Mouse (Mus musculus) megakaryocyte progenitor cell, adult 5-6 weeks (primary cell): Measurements from ENCODE around the gene Enox2. TPM values are rescaled to one million over a fixed set of nuclear protein-coding genes. Genes with fewer than 3 reads are reported as not detected.
"Not testable (repeated sequence)": the region's sequence is repeated elsewhere in the genome, so short reads cannot be mapped to it uniquely, and the experiment has no call there.

ENCODE experiments used
- ATAC-seq: replicated peaks from 2 replicates; pipeline ENCODE4 v1.8.0; 2016; ENCODE audit warnings: mild to moderate bottlenecking, moderate TSS enrichment, inconsistent platforms; ENCODE audit not compliant: poor library complexity
- total RNA-seq, 2 experiments: library from RNA; stranded (forward) in 1 of 2; stranded (reverse) in 1 of 2; fragments of 157-497, 149-512 nt in 1 of 2; fragments of 200-1000 nt in 1 of 2; gene quantifications; 2 replicates each; pipeline versions ENCODE4 v1.2.3 to v1.2.4; 2015 to 2017

Enox2 gene
- 6.3 and 9.0 TPM in 2 replicates for total RNA-seq (2015)
- 14.4 and 16.4 TPM in 2 replicates for total RNA-seq (2017)

- peak; percentile 100 for ATAC-seq
Measured at GRCm38 (mm10) chrX:49287700-49288563, at the start of gene Enox2. TSS of gene Enox2 (minus strand) at chrX:49288259.

GRCm38 (mm10) chrX:49309496-49309895 lies 21.4 kb upstream of the Enox2 start:
- ATAC-seq = peak; percentile 57; the same call in 1 of the 2 replicates

DNA sequence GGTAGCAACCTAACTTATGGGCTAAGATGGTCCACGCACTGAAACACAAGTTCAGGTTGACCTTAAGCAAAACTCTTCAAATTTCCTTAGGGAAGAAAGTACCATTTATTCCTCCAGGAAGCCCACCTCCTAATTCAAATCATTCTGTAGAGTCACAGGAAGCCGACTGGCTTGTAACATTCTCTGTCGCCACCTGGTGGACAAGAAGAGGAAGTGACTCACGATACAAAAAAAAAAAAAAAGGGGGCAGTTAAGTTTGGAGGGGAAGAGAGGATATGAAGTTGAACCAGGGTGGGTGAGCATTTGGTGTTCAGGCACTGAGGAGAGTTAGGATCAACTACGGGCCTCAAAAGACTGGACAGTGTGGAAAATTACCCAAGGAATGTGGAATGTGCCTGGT lies 18.6 kb upstream of the Enox2 start:
- 0 out of 2 replicates have a peak, but pooled peaks have one; percentile 44 for ATAC-seq

- no peak for ATAC-seq
Measured at GRCm38 (mm10) chrX:49279918-49280586, 8.0 kb downstream of the Enox2 start.

GRCm38 (mm10) chrX:49273487-49274042 lies 14.5 kb downstream of the Enox2 start:
- ATAC-seq = no peak

- no peak for ATAC-seq
Measured at GRCm38 (mm10) chrX:49250816-49251215, 37.2 kb downstream of the Enox2 start.

GRCm38 (mm10) chrX:49225792-49226426 lies 62.1 kb downstream of the Enox2 start:
- ATAC-seq = no peak

- ATAC-seq = no peak
Measured at GRCm38 (mm10) chrX:49216422-49216821, 71.6 kb downstream of the Enox2 start.

DNA sequence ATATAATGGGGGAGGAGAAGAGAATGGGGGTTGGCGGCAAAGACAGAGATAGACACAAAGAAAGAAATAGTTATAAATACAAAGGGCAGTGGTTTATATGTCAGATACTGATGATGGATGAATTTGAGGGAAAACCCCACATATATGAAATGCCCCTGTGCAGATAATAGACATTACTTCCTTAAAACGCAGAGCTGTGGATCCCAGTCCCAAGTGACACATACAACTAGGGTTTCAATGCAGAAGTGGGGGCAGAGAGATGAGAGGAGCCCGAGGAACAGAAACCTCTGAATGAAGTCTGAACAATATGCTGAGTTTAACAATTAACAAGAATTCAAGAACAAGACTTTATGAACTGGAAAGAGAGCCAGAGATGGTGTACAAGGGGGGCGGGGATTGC lies 91.7 kb downstream of the Enox2 start:
- ATAC-seq = peak; percentile 55

- ATAC-seq = no peak
Measured at GRCm38 (mm10) chrX:49181136-49181535, 106.9 kb downstream of the Enox2 start.

DNA sequence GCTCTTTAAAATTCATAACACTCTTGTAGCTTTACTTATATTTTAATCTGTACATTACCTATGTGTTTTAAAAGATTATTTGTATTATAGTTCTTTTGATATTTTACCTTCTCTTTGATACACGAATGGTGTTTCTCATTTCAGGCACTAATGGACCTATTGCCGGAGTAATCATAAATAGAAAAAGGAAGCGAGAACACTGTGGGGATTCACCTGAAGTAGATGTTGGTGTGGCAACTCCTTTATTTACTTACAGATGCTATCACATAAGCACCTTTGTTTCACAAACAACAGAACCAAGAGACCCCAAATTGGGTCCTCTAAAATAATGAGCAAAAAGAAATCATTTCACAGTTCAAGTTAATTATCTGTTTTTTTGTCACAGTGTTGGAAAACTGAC lies 109.4 kb downstream of the Enox2 start:
- no peak for ATAC-seq

GRCm38 (mm10) chrX:49154280-49154679 lies 133.8 kb downstream of the Enox2 start:
- ATAC-seq = no peak

- ATAC-seq = no peak
Measured at GRCm38 (mm10) chrX:49124774-49125429, 163.2 kb downstream of the Enox2 start.

DNA sequence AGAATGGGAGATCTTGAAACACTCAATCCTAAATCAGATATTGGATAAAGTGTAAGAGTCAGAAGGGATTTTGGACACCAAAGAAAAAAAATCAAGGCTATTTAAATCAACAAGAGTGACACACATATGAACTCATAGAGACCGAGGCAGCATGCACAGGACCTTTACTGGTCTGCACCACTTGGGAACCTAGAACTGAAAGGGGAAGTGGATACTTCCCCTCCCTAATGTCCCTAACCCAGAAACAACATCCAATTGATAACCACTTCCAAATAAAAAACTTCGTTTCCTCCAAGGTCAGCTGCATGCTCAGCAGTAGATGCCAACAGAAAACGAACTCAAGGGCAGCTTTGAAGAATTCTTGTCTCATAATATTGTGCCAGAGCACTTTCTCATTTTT lies 171.6 kb downstream of the Enox2 start:
- ATAC-seq = peak; percentile 63

DNA sequence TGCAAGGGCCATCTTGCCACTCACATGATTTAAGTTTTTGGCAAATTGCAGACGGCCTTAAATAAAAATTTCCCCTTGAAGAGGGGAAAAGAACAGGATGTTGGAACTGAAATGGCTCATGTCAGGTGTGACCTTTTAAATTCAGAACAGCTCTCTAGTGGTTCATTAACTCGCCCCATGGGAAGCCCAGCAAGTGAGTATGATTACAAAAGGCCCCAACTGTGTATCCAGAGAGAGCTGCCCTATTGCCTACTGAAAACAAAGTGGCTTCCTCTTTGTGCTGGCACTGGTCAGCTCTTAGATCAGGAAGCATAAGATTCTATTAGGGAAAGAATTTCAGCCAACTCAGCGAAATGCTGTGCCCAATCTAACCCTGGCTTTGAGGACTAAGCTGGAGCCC lies 175.6 kb downstream of the Enox2 start:
- ATAC-seq = no peak

DNA sequence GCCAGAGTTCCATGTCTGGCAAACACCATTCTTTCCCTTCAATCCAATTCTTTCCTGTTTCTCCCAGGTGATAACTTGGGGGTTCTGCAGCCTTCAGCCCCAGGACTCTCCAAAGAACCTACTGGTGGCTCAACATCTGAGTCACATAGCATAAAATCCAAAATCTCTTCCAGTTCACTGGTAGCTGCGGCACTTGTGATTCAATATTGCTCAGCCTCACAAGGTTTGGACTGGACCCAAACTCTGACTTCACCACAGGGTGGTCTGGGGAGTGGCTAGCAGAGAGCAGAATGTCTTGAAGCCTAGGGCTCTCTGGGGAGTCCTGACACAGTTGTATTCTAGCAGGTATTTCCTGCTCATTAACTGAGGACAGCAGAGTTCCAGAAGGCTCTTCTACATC lies 187.5 kb downstream of the Enox2 start:
- ATAC-seq = not testable (repeated sequence)

DNA sequence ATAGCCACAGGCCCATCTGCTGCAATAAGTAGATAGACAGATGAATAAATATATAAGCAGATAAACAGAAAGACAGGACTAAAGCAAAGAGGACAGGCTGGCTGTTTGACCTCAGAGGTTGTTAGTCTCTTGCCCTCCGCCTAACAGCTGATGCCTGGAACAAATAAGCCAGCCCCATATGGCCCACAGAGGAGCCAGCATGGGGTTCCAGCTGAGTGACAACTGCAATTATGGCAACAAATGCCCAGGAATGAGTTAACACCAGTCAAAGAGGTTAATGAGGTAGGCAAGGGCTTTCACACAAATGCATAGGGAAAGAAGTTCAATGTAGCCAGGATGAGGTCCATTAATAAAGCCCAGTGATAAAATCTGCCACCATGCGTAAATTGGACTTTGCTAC lies 191.8 kb downstream of the Enox2 start:
- no peak for ATAC-seq

DNA sequence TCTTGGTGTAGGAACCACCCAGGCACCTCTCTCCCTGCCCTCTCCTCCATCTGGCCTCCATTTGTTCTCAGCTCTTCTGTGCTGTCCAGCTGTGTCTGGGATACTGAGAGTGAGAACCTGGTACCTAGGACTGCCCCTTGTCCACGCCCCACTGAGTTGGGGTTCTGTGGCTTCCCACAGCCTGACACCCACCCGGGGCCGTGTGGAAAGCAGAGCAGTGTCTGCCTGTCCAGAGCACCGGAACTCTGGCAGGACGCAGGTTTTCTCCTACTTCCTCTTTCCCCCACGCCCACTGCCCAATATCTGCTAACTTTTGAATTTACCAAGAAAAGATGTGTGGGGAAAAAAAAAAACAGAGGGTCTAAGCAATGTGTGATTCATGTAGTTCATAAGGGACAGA lies 213.0 kb downstream of the Enox2 start:
- ATAC-seq = peak; percentile 73

DNA sequence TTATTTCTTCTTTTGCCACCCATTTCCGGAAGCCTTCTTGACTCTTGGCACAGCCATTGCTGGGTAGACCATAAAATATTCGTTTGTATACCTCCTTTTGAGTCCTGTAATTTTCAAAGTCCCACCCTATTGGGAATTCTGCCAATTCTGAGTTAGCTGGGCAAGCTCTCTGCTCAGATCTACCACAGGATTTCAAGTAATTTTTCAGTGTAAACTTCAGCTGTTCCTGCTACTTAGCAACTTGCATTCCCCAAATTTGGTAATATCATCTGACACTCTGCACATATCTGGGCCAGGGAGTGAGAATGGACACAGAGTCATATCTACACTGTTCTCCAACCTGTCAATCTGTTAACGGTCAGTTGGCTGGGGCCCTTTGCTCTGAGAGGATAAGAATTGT lies 214.5 kb downstream of the Enox2 start:
- ATAC-seq = no peak

DNA sequence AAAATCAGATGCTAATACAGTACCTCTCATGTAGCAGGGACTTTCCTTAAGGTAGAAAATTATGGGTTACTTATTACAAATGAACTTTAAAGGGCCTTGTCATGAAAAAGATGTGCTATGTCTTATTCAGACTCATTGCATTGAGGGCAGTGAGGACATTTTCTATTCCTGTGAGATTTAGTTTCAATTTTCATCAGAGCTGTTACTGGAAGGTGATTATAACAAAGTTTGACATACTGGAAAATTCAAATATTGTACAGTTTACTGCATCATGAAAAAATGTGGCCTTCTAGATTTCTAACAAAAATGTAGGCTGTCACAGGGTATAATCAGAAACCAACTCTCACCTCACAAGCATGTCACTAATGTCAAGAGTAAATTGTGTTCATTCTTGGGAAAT lies 242.9 kb downstream of the Enox2 start:
- ATAC-seq = no peak

DNA sequence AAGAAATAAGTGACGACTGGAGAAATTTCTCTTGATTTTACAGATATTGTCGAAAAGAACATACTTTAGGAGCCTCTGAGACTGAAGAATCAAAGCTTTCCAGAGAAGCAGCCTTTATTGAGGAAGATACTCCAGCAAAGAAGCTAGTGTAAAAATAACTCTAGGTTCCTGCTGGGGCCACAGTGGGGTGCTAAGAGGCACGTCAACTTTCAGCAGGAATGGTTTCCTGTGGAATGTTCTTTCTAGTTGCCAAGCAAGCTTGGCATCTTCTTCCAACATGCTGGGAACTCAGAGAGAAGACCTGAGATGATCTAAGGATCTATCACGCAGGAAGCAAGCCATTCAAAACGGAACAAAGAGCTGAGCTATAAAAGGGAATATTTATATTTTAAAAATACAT lies 278.3 kb downstream of the Enox2 start:
- no peak for ATAC-seq
